Mouse (Mus musculus): ENCODE results near the gene Gsdma3.

DNA sequence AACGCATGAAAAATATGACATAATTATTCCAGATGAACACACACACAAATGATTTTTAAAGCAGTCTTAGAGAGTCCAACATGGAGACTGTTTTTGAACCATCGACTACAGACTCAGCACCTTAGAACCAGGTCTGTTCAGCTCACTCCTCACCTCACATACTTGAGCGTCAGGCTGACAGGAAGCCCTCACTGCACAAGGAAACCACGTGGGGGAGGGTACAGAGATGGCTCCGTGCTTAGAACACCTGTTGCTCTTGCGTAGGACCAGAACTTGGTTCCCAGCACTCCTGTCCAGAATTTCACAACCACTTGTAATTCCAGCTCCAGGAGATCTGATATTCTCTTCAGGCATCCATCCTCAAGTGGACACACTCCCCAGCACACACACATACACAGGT lies 31.1 kb upstream of the Gsdma3 start:
- TF ChIP-seq POLR2A (IDR thresholded peaks at IDR 0.05; ENCODE audit: low read depth, low read length): no peak
- no peak for TF ChIP-seq CTCF (conservative IDR thresholded peaks at IDR 0.05; ENCODE audit: insufficient read depth, insufficient read length, low read depth, low read length)
